Mouse (Mus musculus) ES-Bruce4 (cell line): ENCODE measurements around the gene Grb14. TPM values are rescaled to one million over a fixed set of nuclear protein-coding genes. Genes with fewer than 3 reads are reported as not detected.
A peak's percentile ranks its signal among the peaks of the same experiment; 100 is the strongest.

ENCODE experiments used
- H3K27ac ChIP-seq: 2 replicates; pipeline ENCODE4 v1.5.1; 2012; ENCODE audit warnings: low read length, inconsistent platforms; ENCODE audit not compliant: insufficient read depth
- H3K27me3 ChIP-seq: 2 replicates; pipeline ENCODE4 v1.6.1; 2012; ENCODE audit warnings: mild to moderate bottlenecking, low read length, inconsistent platforms; ENCODE audit not compliant: control insufficient read depth, poor library complexity, insufficient read depth, severe bottlenecking
- H3K36me3 ChIP-seq: 2 replicates; pipeline ENCODE4 v1.6.1; 2012; ENCODE audit warnings: inconsistent platforms, mild to moderate bottlenecking, low read length, moderate library complexity; ENCODE audit not compliant: control insufficient read depth, poor library complexity, insufficient read depth, severe bottlenecking
- H3K4me1 ChIP-seq: one replicate; pipeline ENCODE4 v1.8.1; 2011; ENCODE audit warnings: low read length; ENCODE audit not compliant: control insufficient read depth, insufficient read depth
- H3K4me3 ChIP-seq: 2 replicates; pipeline ENCODE4 v1.5.1; 2011; ENCODE audit warnings: low read depth, mild to moderate bottlenecking, low read length
- H3K9ac ChIP-seq: 2 replicates; pipeline ENCODE4 v1.6.1; 2012; ENCODE audit warnings: low read depth, mild to moderate bottlenecking, inconsistent platforms; ENCODE audit not compliant: poor library complexity, severe bottlenecking
- H3K9me3 ChIP-seq: replicated peaks from 2 replicates; pipeline ENCODE4 v1.6.1; 2012; ENCODE audit warnings: mild to moderate bottlenecking, low read length, inconsistent platforms; ENCODE audit not compliant: control insufficient read depth, poor library complexity, insufficient read depth, severe bottlenecking
- CTCF ChIP-seq: IDR thresholded peaks from one replicate; pipeline ENCODE4 v1.8.1; 2011; ENCODE audit warnings: low read depth, low read length
- EP300 ChIP-seq: IDR thresholded peaks from 2 replicates; pipeline ENCODE4 v1.6.1; 2011; ENCODE audit warnings: low read depth, low read length; ENCODE audit not compliant: insufficient read depth
- POLR2A ChIP-seq: IDR thresholded peaks from one replicate; pipeline ENCODE4 v1.8.1; 2011; ENCODE audit warnings: low read length; ENCODE audit not compliant: insufficient read depth
- polyA plus RNA-seq: library from polyadenylated mRNA; stranded (reverse); fragments of >200 nt; gene quantifications from 2 replicates; pipeline ENCODE4 v1.2.4, GENCODE M21; 2011; ENCODE audit warnings: low read depth; ENCODE audit not compliant: missing spikeins, insufficient read depth, insufficient read length

Gene Grb14
- polyA plus RNA-seq, 1 experiment: 3.4 TPM

DNA sequence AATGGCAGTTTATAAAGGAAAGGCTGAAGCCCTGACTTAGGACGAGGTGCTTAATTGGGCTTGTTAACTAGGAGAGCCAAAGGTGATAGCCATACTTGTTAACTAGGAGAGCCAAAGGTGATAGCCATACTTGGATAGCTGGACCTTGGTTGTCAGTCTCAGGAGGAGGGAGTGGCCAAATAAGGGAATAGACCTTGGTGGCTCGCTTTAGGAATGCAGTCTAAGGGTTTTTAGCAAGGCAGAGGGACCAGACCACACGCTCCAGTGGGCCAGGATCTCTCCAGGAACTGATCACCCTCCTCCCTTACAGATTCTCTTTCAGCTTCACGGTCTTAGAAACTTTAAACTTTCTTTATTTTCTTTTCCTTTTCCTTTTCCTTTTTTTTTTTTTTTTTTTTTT, 13.4 kb upstream of the Grb14 start:
- H3K36me3 ChIP-seq: no peaks in the 10 kb centered on the region
- peaks cover 2% of the 10 kb centered on the region for H3K4me1 ChIP-seq
- TF ChIP-seq EP300 (no peak), POLR2A (no peak), CTCF (no peak)
- no peak overlapping the region for H3K27ac ChIP-seq
- H3K27me3 ChIP-seq: peaks cover 2% of the 10 kb centered on the region; the same call in 1 of the 2 replicates
- H3K9me3 ChIP-seq: no peaks in the 10 kb centered on the region
- no peak overlapping the region for H3K4me3 ChIP-seq
- H3K9ac ChIP-seq: no peak overlapping the region

DNA sequence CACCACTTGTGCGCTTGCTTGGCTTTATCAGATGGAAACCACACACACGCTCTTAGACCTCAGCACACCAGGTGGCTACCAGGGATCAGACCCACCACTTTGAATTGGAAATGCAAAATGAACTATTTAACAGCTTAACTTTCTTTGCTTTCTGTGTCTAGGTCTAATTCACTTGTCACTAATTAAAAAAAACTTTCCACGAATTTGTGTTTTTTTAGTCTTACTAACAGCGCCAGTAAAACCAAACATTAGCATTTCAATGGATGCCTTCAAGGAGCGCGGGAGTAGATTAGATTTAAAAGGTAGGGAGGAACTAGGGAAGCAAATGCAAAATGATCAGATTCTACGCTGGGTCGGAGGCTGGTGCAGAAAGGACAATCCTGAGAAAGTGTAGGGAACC, 12.8 kb upstream of the Grb14 start:
- H3K27ac ChIP-seq: no peak overlapping the region
- TF ChIP-seq CTCF (no peak), EP300 (no peak), POLR2A (no peak)
- peaks cover 2% of the 10 kb centered on the region; the same call in 1 of the 2 replicates for H3K27me3 ChIP-seq
- H3K4me3 ChIP-seq: no peak overlapping the region
- H3K9ac ChIP-seq: no peak overlapping the region
- H3K4me1 ChIP-seq: peaks cover 2% of the 10 kb centered on the region
- H3K9me3 ChIP-seq: no peaks in the 10 kb centered on the region
- no peaks in the 10 kb centered on the region for H3K36me3 ChIP-seq

DNA sequence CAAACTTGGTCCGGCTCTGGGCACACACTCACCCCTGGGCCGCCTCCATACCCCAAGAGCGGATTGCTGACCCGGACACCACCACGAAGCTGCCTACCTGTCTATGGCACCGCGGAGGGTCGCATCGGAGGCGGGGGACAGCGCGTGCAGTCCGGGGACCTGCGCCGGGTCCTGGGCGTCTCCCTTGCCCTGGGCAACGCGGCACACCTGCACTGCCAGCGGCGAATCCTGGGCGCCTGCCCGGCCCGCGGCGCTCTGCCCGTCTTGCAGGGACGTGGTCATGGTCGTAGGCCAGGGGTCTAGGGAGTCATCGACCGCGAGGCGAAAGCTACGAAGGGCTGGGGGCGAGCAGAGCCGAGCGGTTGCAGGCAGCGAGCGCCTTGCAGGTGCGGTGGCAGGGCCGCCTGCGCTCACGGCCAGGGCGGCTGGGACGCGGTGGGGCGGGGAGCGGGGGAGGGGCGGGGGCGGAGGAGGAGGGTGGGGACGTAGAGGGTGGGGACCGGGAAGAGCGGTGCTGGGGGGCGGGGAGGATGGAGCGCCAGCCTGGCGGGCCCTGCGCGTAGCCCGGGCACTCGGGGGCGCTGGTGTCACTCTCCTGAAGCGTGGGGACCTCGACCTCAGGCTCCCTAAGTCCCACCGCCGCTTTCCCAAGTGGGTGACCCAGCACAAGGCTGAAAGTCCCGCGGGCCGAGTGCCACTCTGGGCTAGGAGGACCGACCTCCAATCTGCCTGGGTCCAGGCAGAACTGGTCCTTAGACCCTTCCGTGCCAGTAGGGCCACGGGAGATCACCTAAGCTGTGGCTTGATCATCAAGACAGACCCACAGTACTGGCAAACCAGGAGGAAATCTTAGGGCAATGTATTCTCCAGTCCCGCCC, 2.2 kb downstream of the Grb14 start:
- no peaks in the 10 kb centered on the region for H3K4me1 ChIP-seq
- peak; percentile 24 for TF ChIP-seq CTCF
- TF ChIP-seq EP300: no peak
- peak overlapping the region; percentile 80 for H3K4me3 ChIP-seq
- no peaks in the 10 kb centered on the region for H3K9me3 ChIP-seq
- H3K27me3 ChIP-seq: peaks cover 2% of the 10 kb centered on the region; the same call in 1 of the 2 replicates
- peak overlapping the region; percentile 36 for H3K9ac ChIP-seq
- H3K36me3 ChIP-seq: no peaks in the 10 kb centered on the region
- H3K27ac ChIP-seq: no peak overlapping the region

DNA sequence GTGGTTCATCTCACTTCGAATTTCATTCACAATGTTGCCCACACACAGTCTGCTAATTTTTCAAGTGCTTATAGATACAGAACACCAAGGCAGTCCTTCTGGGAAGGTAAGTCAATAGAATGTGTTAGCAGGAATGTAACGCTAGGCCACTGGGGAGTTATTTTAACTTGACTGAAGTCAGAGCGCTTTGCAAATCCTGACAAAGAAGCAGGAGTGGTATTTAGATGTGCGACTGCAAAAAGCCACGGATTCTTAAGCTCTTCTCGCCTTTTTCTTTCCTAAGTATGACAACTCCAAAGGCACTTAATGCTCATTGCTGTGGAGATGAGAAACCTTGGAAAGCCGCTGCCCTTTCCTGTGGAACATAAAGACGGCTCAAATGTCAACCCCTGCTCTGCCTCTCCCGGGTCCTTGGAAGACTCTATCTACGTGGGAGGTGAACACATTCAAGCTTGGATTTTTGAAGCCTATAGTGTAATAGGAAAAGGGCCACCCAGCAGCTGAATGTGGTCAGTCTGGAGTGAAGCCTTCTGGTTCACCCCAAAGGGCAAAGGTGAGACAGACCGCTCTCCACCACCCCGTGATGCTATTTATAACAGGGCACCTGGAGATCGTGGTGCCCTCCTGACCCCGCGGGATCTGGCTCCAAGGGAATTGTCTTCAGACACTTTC, 3.0 kb downstream of the Grb14 start:
- 0 out of 2 replicates have a peak, but pooled peaks cover 2% of the 10 kb centered on the region for H3K9me3 ChIP-seq
- no peak overlapping the region for H3K27ac ChIP-seq
- no peaks in the 10 kb centered on the region for H3K36me3 ChIP-seq
- peak overlapping the region; percentile 36; the same call in 1 of the 2 replicates for H3K9ac ChIP-seq
- peak overlapping the region; percentile 80 for H3K4me3 ChIP-seq
- peaks cover 2% of the 10 kb centered on the region; the same call in 1 of the 2 replicates for H3K27me3 ChIP-seq
- no peaks in the 10 kb centered on the region for H3K4me1 ChIP-seq
- TF ChIP-seq EP300: no peak
- TF ChIP-seq POLR2A: no peak
- TF ChIP-seq CTCF: no peak

DNA sequence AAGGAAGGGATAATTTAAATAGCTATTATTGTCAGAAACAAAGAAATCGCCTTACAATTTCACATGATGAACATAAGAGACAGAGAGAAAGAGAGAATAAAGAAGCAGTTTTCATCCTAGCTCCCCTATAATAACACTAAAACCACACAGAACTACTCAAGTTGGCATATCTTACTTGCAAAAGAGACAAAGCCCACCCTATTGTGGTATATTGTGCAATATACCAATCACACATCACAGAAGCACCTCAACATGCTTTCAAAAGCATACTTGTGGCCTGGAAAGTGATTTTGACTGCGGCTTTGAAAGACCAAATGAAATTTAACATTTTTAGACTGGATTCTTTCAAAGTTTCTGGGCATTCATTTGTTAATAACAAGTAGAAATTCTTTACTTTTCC, 7.4 kb downstream of the Grb14 start:
- Histone ChIP-seq H3K9me3 (0 out of 2 replicates have a peak, but pooled peaks cover 3% of the 10 kb centered on the region), H3K4me3 (no peak overlapping the region), H3K4me1 (no peaks in the 10 kb centered on the region), H3K27ac (no peak overlapping the region), H3K36me3 (no peaks in the 10 kb centered on the region), H3K27me3 (peaks cover 2% of the 10 kb centered on the region; the same call in 1 of the 2 replicates), H3K9ac (no peak overlapping the region)
- TF ChIP-seq POLR2A: no peak
- no peak for TF ChIP-seq CTCF
- TF ChIP-seq EP300: no peak

DNA sequence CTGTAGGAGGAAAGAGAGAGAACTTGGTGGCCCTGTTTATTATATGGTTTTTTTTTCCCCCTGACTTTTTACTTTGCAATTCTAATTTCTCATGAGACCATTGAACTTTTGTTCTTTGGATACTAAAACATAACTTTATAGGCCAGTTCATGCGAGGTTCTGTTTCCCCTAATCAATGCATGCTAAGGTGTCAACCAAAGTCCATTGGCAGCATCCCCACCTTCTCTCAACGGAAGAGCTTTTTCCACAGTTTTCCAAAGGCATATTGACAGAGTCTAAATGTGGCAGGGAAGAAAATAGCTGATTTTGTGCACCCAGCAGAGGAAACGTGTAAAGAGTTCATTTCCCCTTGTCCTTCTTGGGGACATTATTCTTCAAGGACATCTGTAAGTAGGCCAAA, 10.2 kb downstream of the Grb14 start:
- Histone ChIP-seq H3K36me3 (no peaks in the 10 kb centered on the region), H3K27ac (no peak overlapping the region)
- TF ChIP-seq CTCF: no peak
- no peak for TF ChIP-seq EP300
- no peak for TF ChIP-seq POLR2A

More for the DNA sequence above, 10.2 kb downstream of the Grb14 start:
- H3K4me3 ChIP-seq: no peak overlapping the region
- no peaks in the 10 kb centered on the region; the same call in 1 of the 2 replicates for H3K27me3 ChIP-seq
- H3K9ac ChIP-seq: no peak overlapping the region
- 0 out of 2 replicates have a peak, but pooled peaks cover 3% of the 10 kb centered on the region for H3K9me3 ChIP-seq
- H3K4me1 ChIP-seq: no peaks in the 10 kb centered on the region
